Mouse (Mus musculus): ENCODE data around the gene Mthfs. TPM values are rescaled to one million over a fixed set of nuclear protein-coding genes. Genes with fewer than 3 reads are reported as not detected.

Gene Mthfs
- total RNA-seq (2023): 10 to 100 TPM; 57.7 to 72.4 TPM

GRCm38 (mm10) chr9:89210353-89211064 lies at the start of gene Mthfs:
Gene Mthfs (plus strand): TSS chr9:89210676.

DNA sequence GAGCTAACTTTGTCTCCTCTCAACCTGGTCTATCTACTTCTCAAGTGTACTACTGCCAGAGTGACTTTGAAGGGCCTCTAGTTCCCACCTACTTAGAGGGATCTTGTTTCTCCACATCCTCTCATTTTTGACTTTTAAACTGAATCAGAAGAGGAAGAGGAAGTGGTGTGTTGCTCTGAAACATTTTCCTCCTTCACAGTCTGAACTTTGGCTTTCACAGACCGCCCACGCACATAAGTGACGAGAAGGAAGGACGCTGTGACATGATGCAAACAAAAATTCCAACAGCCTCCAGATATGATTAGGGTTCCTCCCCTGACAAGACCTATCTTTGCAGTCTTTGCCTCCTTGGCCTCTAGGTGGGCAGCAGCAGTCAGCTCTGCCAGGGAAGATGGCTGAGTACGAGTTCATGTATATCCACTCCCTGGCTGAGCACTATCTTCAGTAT lies 11.5 kb upstream of the Mthfs start, which contains the start of the genes Bcl2a1b and Gm29094:
Gene Bcl2a1b, plus strand, starts transcription at position 241 of the 448 bp plus-strand sequence.
Gene Gm29094, plus strand, starts transcription at position 411 of the 448 bp plus-strand sequence.

Other genes starting within 250 kb of the Mthfs start
- gene Trim43b, start 117.8 kb upstream of the Mthfs start, total RNA-seq (2023): not detected
- 1 to 10 TPM; 7.7 to 8.4 TPM for gene Bcl2a1b, start 11.5 kb upstream of the Mthfs start, total RNA-seq (2023)
- gene Gm29094, start 11.3 kb upstream of the Mthfs start, total RNA-seq (2023): not detected

Measured in neutrophil, adult 83 days (primary cell).